Mouse (Mus musculus): ENCODE data around the gene Bglap2.

DNA sequence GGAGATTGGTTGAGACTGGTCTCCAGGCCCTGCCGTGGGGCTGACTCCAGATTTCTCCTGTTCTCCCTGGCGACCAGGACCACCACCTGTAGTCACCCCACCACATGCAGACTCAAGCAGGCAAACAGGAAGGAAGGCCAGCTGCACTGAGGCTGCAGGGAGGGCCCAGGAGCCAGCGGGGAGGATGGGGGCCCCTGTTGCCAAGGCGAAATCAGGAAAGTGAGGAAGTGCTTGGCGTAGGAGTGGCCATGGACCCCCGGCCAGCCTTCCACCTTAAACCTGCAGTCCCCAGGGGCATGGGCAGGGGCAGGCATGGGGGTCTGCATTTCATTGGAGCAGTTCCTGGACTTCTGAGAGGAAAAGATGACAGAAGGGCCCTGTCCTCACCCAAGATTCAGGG, 17.4 kb downstream of the Bglap2 start:
- no peak for TF ChIP-seq CTCF (IDR thresholded peaks at IDR 0.05; ENCODE audit: extremely low read depth, insufficient read length, insufficient replicate concordance, low read depth, low read length)
- TF ChIP-seq POLR2A (IDR thresholded peaks at IDR 0.05; ENCODE audit: low read depth, low read length), result no peak

Data from small intestine, adult 2 months (tissue).